Mouse (Mus musculus) adrenal gland, adult 18-20 months (tissue): ENCODE data around the gene Tex22. TPM values are rescaled to one million over a fixed set of nuclear protein-coding genes. Genes with fewer than 3 reads are reported as not detected.

Experiments
- DNase-seq, 2 experiments: peaks; one replicate each; pipeline ENCODE4 v3.0.0; 2021 to 2022; ENCODE audit warnings: low spot score in 2 of 2
- microRNA-seq, 2 experiments: library from miRNA; unstranded; fragments of <30 nt; microRNA quantifications; one replicate each; pipeline ENCODE4 v1.2.0; 2021; ENCODE audit warnings: borderline number of aligned reads in 2 of 2
- total RNA-seq, 2 experiments: library from RNA; stranded (reverse); gene quantifications; 1 replicate in 1 of 2; 2 replicates in 1 of 2; pipeline ENCODE4 v1.2.3; 2021

Tex22 gene
- total RNA-seq, 2 experiments from 2014 or later: 0.27 TPM; not detected in 1

DNA sequence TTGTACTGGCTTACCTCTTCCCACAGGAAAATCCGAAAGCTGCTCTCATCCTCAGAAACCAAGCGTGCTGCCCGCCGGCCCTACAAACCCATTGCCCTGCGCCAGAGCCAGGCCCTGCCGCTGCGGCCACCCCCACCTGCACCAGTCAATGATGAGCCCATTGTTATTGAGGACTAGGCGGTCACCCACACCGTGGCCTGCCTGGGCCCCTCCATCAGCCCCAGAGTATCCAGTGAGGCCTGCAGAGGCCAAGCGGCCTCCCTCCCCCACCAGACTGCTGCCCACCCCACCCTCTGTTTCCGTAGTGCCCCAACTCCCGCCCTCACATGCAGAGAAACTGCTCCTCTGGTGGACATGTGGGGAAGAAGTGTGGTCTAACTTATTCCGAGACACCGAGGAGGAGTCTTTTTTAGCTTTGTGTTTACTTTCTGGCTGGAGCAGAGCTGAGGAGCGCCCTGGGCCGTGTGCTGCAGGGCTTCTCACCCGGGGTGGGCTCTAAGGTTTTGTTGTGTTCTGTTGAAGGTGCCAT, 62.3 kb downstream of the Tex22 start:
- no peak for DNase-seq

DNA sequence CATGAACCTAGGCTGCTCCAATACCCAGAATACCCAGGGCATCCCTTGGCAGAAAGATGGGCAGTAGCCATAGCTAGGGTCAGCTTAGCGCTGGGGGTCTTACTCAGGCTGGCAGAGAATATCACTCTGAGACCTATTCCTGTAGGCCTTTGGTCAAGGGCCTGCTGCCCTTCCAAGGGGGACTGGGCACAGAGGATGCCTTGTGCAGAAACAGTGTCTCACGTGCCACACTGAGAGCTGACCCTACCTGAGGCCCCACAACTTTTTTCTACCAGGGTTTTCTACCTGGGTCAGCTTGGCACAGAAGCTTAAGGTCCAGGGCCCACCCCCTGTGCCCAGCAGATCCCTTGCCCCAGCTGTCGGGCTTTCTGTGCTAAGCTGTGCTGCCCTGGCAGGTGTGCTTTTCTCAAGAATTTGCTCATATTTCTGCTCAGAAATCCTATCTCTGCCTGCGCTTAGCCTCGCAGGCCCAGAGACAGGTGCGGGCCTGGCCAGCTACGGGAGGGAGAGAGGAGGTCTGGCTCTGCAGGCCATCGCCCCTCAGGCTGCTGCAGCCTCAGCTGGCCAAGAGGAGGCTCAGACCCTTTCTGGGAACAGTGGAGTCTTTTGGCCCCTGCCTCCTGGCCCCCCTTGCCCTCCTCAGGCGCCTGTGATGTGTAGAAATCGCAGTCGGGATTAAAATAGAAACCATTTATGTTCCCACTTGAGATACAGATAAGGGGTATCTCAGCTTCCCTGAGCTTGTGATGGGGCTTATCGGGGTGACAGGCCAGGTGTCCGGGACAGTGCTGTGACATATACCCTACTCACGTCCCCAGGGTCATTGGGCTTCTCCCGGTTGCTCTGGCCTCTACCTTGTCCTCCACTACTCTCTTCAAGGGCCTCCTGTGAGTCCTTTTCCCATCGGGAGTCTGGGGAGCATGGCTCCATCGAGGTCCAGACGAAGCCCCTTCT, 63.2 kb downstream of the Tex22 start:
- DNase-seq: no peak

DNA sequence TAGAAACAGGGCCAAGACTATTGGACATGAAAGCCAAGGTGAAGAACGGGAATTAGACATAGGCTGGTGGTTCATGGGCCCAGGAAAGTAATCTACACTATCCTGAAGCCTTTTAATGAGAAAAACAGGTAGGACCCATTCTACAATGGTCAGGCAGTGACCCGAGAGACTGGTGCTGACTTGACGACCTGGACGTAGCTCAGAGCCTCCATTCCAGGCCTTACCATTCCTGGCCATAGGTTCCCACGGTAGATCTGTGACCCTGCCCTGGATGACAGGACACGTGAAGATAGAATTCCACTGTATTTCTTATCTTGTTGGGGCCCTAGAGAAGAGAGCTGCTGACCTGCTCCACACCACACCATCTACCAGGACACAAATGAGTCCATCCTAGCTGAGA, 64.0 kb downstream of the Tex22 start:
- DNase-seq: no peak

Small RNA genes within 50 kb of the gene (microRNA-seq; reads per million reads assigned to microRNA genes)
- gene Gm44471: 0 reads per million in 2 experiments

Other genes starting within 250 kb of the Tex22 start
- gene Cdca4, start 245.1 kb upstream of the Tex22 start, total RNA-seq: 10 to 100 TPM; 13.9 to 14.3 TPM
- gene Gpr132, start 206.3 kb upstream of the Tex22 start, total RNA-seq: under 1 TPM; 0.54 to 0.66 TPM
- 1 to 10 TPM; 4.7 to 9.0 TPM for gene Jag2, start 144.7 kb upstream of the Tex22 start, total RNA-seq
- 10 to 100 TPM; 30.5 to 31.9 TPM for gene Nudt14, start 132.4 kb upstream of the Tex22 start, total RNA-seq
- 10 to 100 TPM; 14.9 to 15.5 TPM for gene Btbd6, start 98.0 kb upstream of the Tex22 start, total RNA-seq
- 10 to 100 TPM; 39.1 to 50.4 TPM for gene Brf1, start 73.8 kb upstream of the Tex22 start, total RNA-seq
- 10 to 100 TPM; 34.3 to 38.0 TPM for gene Pacs2, start 60.0 kb upstream of the Tex22 start, total RNA-seq
- gene Mta1, start 23.8 kb downstream of the Tex22 start, total RNA-seq: 10 to 100 TPM; 61.6 to 89.6 TPM
- 10 to 100 TPM; 48.1 to 55.6 TPM for gene Crip2, start 65.7 kb downstream of the Tex22 start, total RNA-seq
- 100 to 1,000 TPM in 1 of 2 experiments, 10 to 100 TPM in 1; 52.9 to 106 TPM for gene Crip1, start 71.8 kb downstream of the Tex22 start, total RNA-seq
- gene Tedc1, start 81.9 kb downstream of the Tex22 start, total RNA-seq: under 1 TPM; 0.83 to 0.93 TPM
- 1 to 10 TPM; 5.4 to 7.2 TPM for gene Tmem121, start 111.4 kb downstream of the Tex22 start, total RNA-seq